Mouse (Mus musculus) bone marrow macrophage, adult 2 months (primary cell): ENCODE measurements around the gene Dpagt1. TPM values are rescaled to one million over a fixed set of nuclear protein-coding genes. Genes with fewer than 3 reads are reported as not detected.

ENCODE experiments used
- H3K27ac ChIP-seq: 2 replicates; pipeline ENCODE4 v1.5.1; 2012; ENCODE audit warnings: low read depth, low read length; ENCODE audit not compliant: insufficient read depth
- H3K4me1 ChIP-seq: 2 replicates; pipeline ENCODE4 v1.6.1; 2012; ENCODE audit warnings: low read length; ENCODE audit not compliant: control insufficient read depth, insufficient read depth
- H3K4me3 ChIP-seq: 2 replicates; pipeline ENCODE4 v1.5.1; 2012; ENCODE audit warnings: mild to moderate bottlenecking, low read length, moderate library complexity; ENCODE audit not compliant: insufficient read depth
- CTCF ChIP-seq: IDR thresholded peaks from 2 replicates; pipeline ENCODE4 v1.5.1; 2012; ENCODE audit warnings: low read depth, mild to moderate bottlenecking, low read length, moderate library complexity
- POLR2A ChIP-seq: IDR thresholded peaks from 2 replicates; pipeline ENCODE4 v1.6.1; 2012; ENCODE audit warnings: mild to moderate bottlenecking, low read depth, low read length, borderline replicate concordance
- polyA plus RNA-seq: library from polyadenylated mRNA; stranded (reverse); fragments of >200 nt; gene quantifications from 2 replicates; pipeline ENCODE4 v1.2.4, GENCODE M21; 2012; ENCODE audit not compliant: missing spikeins, insufficient read depth, insufficient read length

Gene Dpagt1
- polyA plus RNA-seq, 1 experiment = 49.6 TPM

GRCm38 (mm10) chr9:44305466-44306079 lies 20.2 kb upstream of the Dpagt1 start, which contains the start of gene Hinfp:
Gene Hinfp, minus strand, starts transcription at chr9:44305671.
- TF ChIP-seq CTCF (no peak), POLR2A (no peak)
- Histone ChIP-seq H3K4me1 (peaks cover 14% of the 10 kb centered on the region), H3K4me3 (peak within 1 kb of the TSS; percentile 71), H3K27ac (peak within 1 kb of the TSS; percentile 33)

GRCm38 (mm10) chr9:44306532-44306931 lies 19.3 kb upstream of the Dpagt1 start:
- Histone ChIP-seq H3K4me1 (peaks cover 14% of the 10 kb centered on the region), H3K4me3 (no peak overlapping the region), H3K27ac (no peak overlapping the region)
- TF ChIP-seq CTCF = no peak
- TF ChIP-seq POLR2A = no peak

GRCm38 (mm10) chr9:44307248-44307647 lies 18.6 kb upstream of the Dpagt1 start:
- no peak for TF ChIP-seq POLR2A
- TF ChIP-seq CTCF = no peak
- Histone ChIP-seq H3K4me3 (no peak overlapping the region), H3K27ac (no peak overlapping the region), H3K4me1 (peaks cover 14% of the 10 kb centered on the region)

- H3K4me3 ChIP-seq = no peak overlapping the region
- TF ChIP-seq POLR2A (no peak), CTCF (no peak)
- peaks cover 7% of the 10 kb centered on the region for H3K4me1 ChIP-seq
- no peak overlapping the region for H3K27ac ChIP-seq
These were observed 16.1 kb upstream of the Dpagt1 start for GRCm38 (mm10) chr9:44309756-44310155.

GRCm38 (mm10) chr9:44310750-44311135 lies 15.1 kb upstream of the Dpagt1 start:
- Histone ChIP-seq H3K4me3 (no peak overlapping the region), H3K4me1 (peaks cover 7% of the 10 kb centered on the region), H3K27ac (no peak overlapping the region)
- no peak for TF ChIP-seq POLR2A

GRCm38 (mm10) chr9:44311136-44312134 lies 14.4 kb upstream of the Dpagt1 start:
- Histone ChIP-seq H3K27ac (no peak overlapping the region), H3K4me1 (peaks cover 8% of the 10 kb centered on the region), H3K4me3 (no peak overlapping the region)
- TF ChIP-seq CTCF (no peak), POLR2A (no peak)

- H3K4me1 ChIP-seq = peaks cover 22% of the 10 kb centered on the region
- TF ChIP-seq CTCF = no peak
- H3K4me3 ChIP-seq = no peak overlapping the region
- no peak overlapping the region for H3K27ac ChIP-seq
These were observed 12.2 kb upstream of the Dpagt1 start for GRCm38 (mm10) chr9:44313476-44314256.

- Histone ChIP-seq H3K4me3 (no peak overlapping the region), H3K27ac (no peak overlapping the region), H3K4me1 (peaks cover 22% of the 10 kb centered on the region)
- no peak for TF ChIP-seq CTCF
- no peak for TF ChIP-seq POLR2A
These were observed 11.6 kb upstream of the Dpagt1 start for GRCm38 (mm10) chr9:44314257-44314547.

- Histone ChIP-seq H3K4me1 (peaks cover 22% of the 10 kb centered on the region), H3K4me3 (no peak overlapping the region), H3K27ac (no peak overlapping the region)
- TF ChIP-seq CTCF (no peak), POLR2A (no peak)
These were observed 10.9 kb upstream of the Dpagt1 start for GRCm38 (mm10) chr9:44314910-44315309.

GRCm38 (mm10) chr9:44317452-44317851 lies 8.4 kb upstream of the Dpagt1 start:
- TF ChIP-seq CTCF = no peak
- no peak for TF ChIP-seq POLR2A
- peak overlapping the region; percentile 94 for H3K4me3 ChIP-seq
- peak overlapping the region; percentile 74; the same call in 1 of the 2 replicates for H3K27ac ChIP-seq
- peaks cover 29% of the 10 kb centered on the region for H3K4me1 ChIP-seq
